Mouse (Mus musculus) heart, embryonic 14.5 days (tissue): ENCODE results near the gene Gm13769. TPM values are rescaled to one million over a fixed set of nuclear protein-coding genes. Genes with fewer than 3 reads are reported as not detected.

Source experiments
- polyA plus RNA-seq: library from polyadenylated mRNA; unstranded; fragments of >200 nt; fragmentation: Nextera tagmentation; extraction: Ambion mirVana; gene quantifications from 2 replicates; pipeline ENCODE4 v1.2.1, GENCODE M21; 2014

Gm13769 gene
- polyA plus RNA-seq, 1 experiment from 2014 or later = not detected

Other genes starting within 250 kb of the Gm13769 start
- gene Olfr1269, start 200.8 kb upstream of the Gm13769 start, polyA plus RNA-seq = not detected in 2 replicates
- gene Olfr32, start 179.9 kb upstream of the Gm13769 start, polyA plus RNA-seq = not detected in 2 replicates
- gene Olfr1270, start 169.1 kb upstream of the Gm13769 start, polyA plus RNA-seq = not detected in 2 replicates
- not detected in 2 replicates for gene Olfr1506, start 97.7 kb upstream of the Gm13769 start, polyA plus RNA-seq
- not detected in 2 replicates for gene Olfr142, start 64.6 kb upstream of the Gm13769 start, polyA plus RNA-seq
- not detected in 2 replicates for gene Olfr1271, start 51.2 kb upstream of the Gm13769 start, polyA plus RNA-seq
- gene Olfr1272, start 29.4 kb upstream of the Gm13769 start, polyA plus RNA-seq = not detected in 2 replicates
- gene Olfr1274-ps, start 76.5 kb downstream of the Gm13769 start, polyA plus RNA-seq = not detected in 2 replicates